Mouse (Mus musculus) adrenal gland, adult 2 months (tissue): Measurements from ENCODE around the gene Tef. TPM values are rescaled to one million over a fixed set of nuclear protein-coding genes. Genes with fewer than 3 reads are reported as not detected.

Source experiments
- polyA plus RNA-seq: library from polyadenylated mRNA; depleted of rRNA; stranded (reverse); fragments of >200 nt; gene quantifications from 2 replicates; pipeline ENCODE4 v1.2.3, GENCODE M21; 2012; rRNA removed
- total RNA-seq, 2 experiments: library from RNA; stranded (reverse); gene quantifications; 2 replicates each; pipeline ENCODE4 v1.2.3; 2021

Tef gene
- total and polyA plus RNA-seq, 3 experiments, result 35.0 to 100 (median 69.3) TPM

Other genes starting within 250 kb of the Tef start
- gene Ep300, start 217.1 kb upstream of the Tef start, total RNA-seq, result 10 to 100 TPM; 56.0 to 71.2 TPM
- 19.5 and 26.5 TPM in 2 replicates for gene Ep300, start 217.1 kb upstream of the Tef start, polyA plus RNA-seq
- 10 to 100 TPM; 15.7 to 22.1 TPM for gene L3mbtl2, start 138.5 kb upstream of the Tef start, total RNA-seq
- gene L3mbtl2, start 138.5 kb upstream of the Tef start, polyA plus RNA-seq, result 11.2 and 12.8 TPM in 2 replicates
- 1 to 10 TPM; 2.3 to 4.4 TPM for gene Chadl, start 105.1 kb upstream of the Tef start, total RNA-seq
- gene Chadl, start 105.1 kb upstream of the Tef start, polyA plus RNA-seq, result 32.2 and 38.7 TPM in 2 replicates
- gene Zc3h7b, start 57.4 kb upstream of the Tef start, total RNA-seq, result 10 to 100 TPM; 62.9 to 87.9 TPM
- gene Zc3h7b, start 57.4 kb upstream of the Tef start, polyA plus RNA-seq, result 54.0 and 60.6 TPM in 2 replicates
- gene Rangap1, start 56.9 kb upstream of the Tef start, total RNA-seq, result 10 to 100 TPM; 57.1 to 73.0 TPM
- gene Rangap1, start 56.9 kb upstream of the Tef start, polyA plus RNA-seq, result 20.8 and 24.9 TPM in 2 replicates
- gene Tob2, start 56.4 kb downstream of the Tef start, total RNA-seq, result 100 to 1,000 TPM in 1 of 2 experiments, 10 to 100 TPM in 1; 96.0 to 102 TPM
- 69.9 and 76.1 TPM in 2 replicates for gene Tob2, start 56.4 kb downstream of the Tef start, polyA plus RNA-seq
- gene Phf5a, start 69.5 kb downstream of the Tef start, total RNA-seq, result 10 to 100 TPM; 59.6 to 59.8 TPM
- 27.7 and 37.1 TPM in 2 replicates for gene Phf5a, start 69.5 kb downstream of the Tef start, polyA plus RNA-seq
- 1,000 to 10,000 TPM; 1,000 to 1,044 TPM for gene Aco2, start 69.9 kb downstream of the Tef start, total RNA-seq
- 391 and 396 TPM in 2 replicates for gene Aco2, start 69.9 kb downstream of the Tef start, polyA plus RNA-seq
- 10 to 100 TPM; 15.6 to 34.4 TPM for gene Polr3h, start 123.8 kb downstream of the Tef start, total RNA-seq
- 16.7 and 17.5 TPM in 2 replicates for gene Polr3h, start 123.8 kb downstream of the Tef start, polyA plus RNA-seq
- gene Csdc2, start 134.3 kb downstream of the Tef start, total RNA-seq, result 10 to 100 TPM; 10.1 to 19.5 TPM
- 33.6 and 50.1 TPM in 2 replicates for gene Csdc2, start 134.3 kb downstream of the Tef start, polyA plus RNA-seq
- 10 to 100 TPM; 70.6 to 74.8 TPM for gene Pmm1, start 158.5 kb downstream of the Tef start, total RNA-seq
- gene Pmm1, start 158.5 kb downstream of the Tef start, polyA plus RNA-seq, result 114 and 118 TPM in 2 replicates
- gene 1700029P11Rik, start 178.1 kb downstream of the Tef start, total RNA-seq, result not detected
- gene 1700029P11Rik, start 178.1 kb downstream of the Tef start, polyA plus RNA-seq, result not detected in 2 replicates
- 10 to 100 TPM; 73.2 to 87.0 TPM for gene Xrcc6, start 185.4 kb downstream of the Tef start, total RNA-seq
- 23.8 and 27.6 TPM in 2 replicates for gene Xrcc6, start 185.4 kb downstream of the Tef start, polyA plus RNA-seq
- gene Desi1, start 231.4 kb downstream of the Tef start, total RNA-seq, result 100 to 1,000 TPM in 1 of 2 experiments, 10 to 100 TPM in 1; 56.0 to 149 TPM
- gene Desi1, start 231.4 kb downstream of the Tef start, polyA plus RNA-seq, result 100.0 and 101 TPM in 2 replicates
- 10 to 100 TPM; 84.9 to 91.7 TPM for gene Snu13, start 245.2 kb downstream of the Tef start, total RNA-seq
- gene Snu13, start 245.2 kb downstream of the Tef start, polyA plus RNA-seq, result 61.5 and 68.6 TPM in 2 replicates